Mouse (Mus musculus) liver, postnatal 0 days (tissue): ENCODE data around the gene Rdh9. TPM values are rescaled to one million over a fixed set of nuclear protein-coding genes. Genes with fewer than 3 reads are reported as not detected.
"Not testable (repeated sequence)": the region's sequence is repeated elsewhere in the genome, so short reads cannot be mapped to it uniquely, and the experiment has no call there.

Source experiments
- ATAC-seq: fragments of 200-750 bp; cut with Nextera tagmentation; 2 replicates; pipeline ENCODE4 v1.8.0; 2017; ENCODE audit warnings: mild to moderate bottlenecking, moderate library complexity
- DNase-seq: peaks from one replicate; pipeline ENCODE4 v3.0.0-alpha.2; 2016
- H3K27ac ChIP-seq: fragments of 300-500 bp; sonication (generic); 2 replicates; pipeline ENCODE4 v1.5.1; 2014; ENCODE audit warnings: antibody characterized with exemption, moderate library complexity, mild to moderate bottlenecking, low read depth
- H3K27me3 ChIP-seq: fragments of 300-500 bp; sonication (generic); 2 replicates; pipeline ENCODE4 v1.6.1; 2014; ENCODE audit warnings: low read length, control low read depth, mixed read lengths; ENCODE audit not compliant: insufficient read depth
- H3K36me3 ChIP-seq: fragments of 300-500 bp; sonication (generic); replicated peaks from 2 replicates; pipeline ENCODE4 v1.6.1; 2014; ENCODE audit warnings: mild to moderate bottlenecking, control low read depth, low read length, moderate library complexity, mixed read lengths; ENCODE audit not compliant: insufficient read depth
- H3K4me1 ChIP-seq: fragments of 300-500 bp; sonication (generic); 2 replicates; pipeline ENCODE4 v1.6.1; 2014; ENCODE audit warnings: antibody characterized with exemption, mild to moderate bottlenecking, control low read depth; ENCODE audit not compliant: insufficient read depth
- H3K4me2 ChIP-seq: fragments of 300-500 bp; sonication (generic); 2 replicates; pipeline ENCODE4 v1.6.1; 2014; ENCODE audit warnings: low read depth, mild to moderate bottlenecking, low read length, moderate library complexity, mixed read lengths
- H3K4me3 ChIP-seq: fragments of 300-500 bp; sonication (generic); 2 replicates; pipeline ENCODE4 v1.5.1; 2014; ENCODE audit warnings: low read depth, low read length
- H3K9ac ChIP-seq: fragments of 300-500 bp; sonication (generic); replicated peaks from 2 replicates; pipeline ENCODE4 v1.6.1; 2014; ENCODE audit warnings: mild to moderate bottlenecking, moderate library complexity
- H3K9me3 ChIP-seq: fragments of 300-500 bp; sonication (generic); 2 replicates; pipeline ENCODE4 v1.6.1; 2016; ENCODE audit warnings: mild to moderate bottlenecking, control low read depth, low read length, mixed read lengths
- CTCF ChIP-seq: sonication (generic); IDR thresholded peaks from 2 replicates; pipeline ENCODE4 v1.5.1; 2016; ENCODE audit warnings: antibody characterized with exemption, low read depth
- EP300 ChIP-seq: IDR thresholded peaks from 2 replicates; pipeline ENCODE4 v1.6.1; 2016; ENCODE audit warnings: antibody characterized with exemption, low read depth, mild to moderate bottlenecking
- WGBS: fragments of 180-500 bp; shearing (Covaris S2); extraction: QIAGEN DNeasy Blood & Tissue Kit; methylation state at CpG from one replicate; pipeline ENCODE4 v1.1.7; 2014; ENCODE audit not compliant: insufficient replicate concordance; 5-methylcytosine and 5-hydroxymethylcytosine counted together
- polyA plus RNA-seq: library from polyadenylated mRNA; unstranded; fragments of >200 nt; fragmentation: Nextera tagmentation; extraction: Ambion mirVana; gene quantifications from 2 replicates; pipeline ENCODE4 v1.2.1, GENCODE M21; 2015

The Rdh9 gene
- polyA plus RNA-seq, 1 experiment from 2014 or later: 15.7 TPM

DNA sequence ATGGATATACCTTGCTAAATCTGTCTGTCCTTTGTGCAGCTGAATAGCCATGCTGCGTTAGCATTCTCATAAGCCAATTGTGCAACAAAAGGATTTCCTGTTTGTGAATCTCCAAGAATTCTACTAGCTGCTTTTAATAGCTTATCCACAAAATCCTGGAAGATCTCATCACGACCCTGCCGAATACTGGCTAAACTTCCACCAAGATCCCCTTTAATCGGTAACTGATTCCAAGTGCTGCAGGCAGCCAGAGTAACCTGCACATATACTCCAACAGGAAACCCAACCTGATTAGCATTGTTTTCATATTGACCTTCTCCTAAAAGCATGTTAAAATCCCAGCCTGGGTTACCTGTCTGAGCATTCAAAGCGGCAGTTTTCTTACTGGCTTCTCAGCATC is 59.1 kb downstream of the Rdh9 start:
- no peak for ATAC-seq
- WGBS: 52% methylated on average over 5 of the region's 5 CpGs
- H3K4me2 ChIP-seq: no peak overlapping the region
- no peak overlapping the region for H3K4me3 ChIP-seq
- no peak for TF ChIP-seq CTCF
- no peak for TF ChIP-seq EP300
- no peaks in the 10 kb centered on the region for H3K27me3 ChIP-seq
- H3K36me3 ChIP-seq: no peaks in the 10 kb centered on the region
- H3K9me3 ChIP-seq: no peaks in the 10 kb centered on the region
- DNase-seq: no peak
- H3K27ac ChIP-seq: no peak overlapping the region
- H3K4me1 ChIP-seq: 0 out of 2 replicates have a peak, but pooled peaks cover 4% of the 10 kb centered on the region
- H3K9ac ChIP-seq: no peak overlapping the region

DNA sequence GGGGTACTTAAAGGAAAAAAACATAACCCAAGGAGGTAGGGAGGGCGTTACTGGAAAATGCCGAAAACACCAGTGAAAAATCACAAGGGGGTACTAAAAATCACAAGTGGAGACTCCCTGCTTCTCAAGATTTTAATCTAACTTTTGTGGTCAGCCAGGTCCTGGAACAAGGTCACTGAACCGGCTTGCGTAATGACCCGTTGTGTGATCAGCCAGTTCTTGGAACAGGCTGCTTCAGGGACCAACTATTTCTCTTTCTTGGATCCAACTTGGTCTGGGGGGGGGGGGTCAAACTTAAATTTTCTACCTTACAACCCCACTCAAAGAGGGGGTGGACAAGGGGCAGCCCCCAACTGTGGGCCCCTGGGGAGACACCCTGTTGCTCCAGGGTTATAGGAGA is 61.6 kb downstream of the Rdh9 start:
- H3K9ac ChIP-seq, H3K27ac ChIP-seq, DNase-seq, H3K4me2 ChIP-seq, H3K4me3 ChIP-seq, H3K27me3 ChIP-seq, H3K9me3 ChIP-seq, ATAC-seq, H3K36me3 ChIP-seq, H3K4me1 ChIP-seq: not testable (repeated sequence)
- WGBS: 76% methylated on average over 5 of the region's 5 CpGs

DNA sequence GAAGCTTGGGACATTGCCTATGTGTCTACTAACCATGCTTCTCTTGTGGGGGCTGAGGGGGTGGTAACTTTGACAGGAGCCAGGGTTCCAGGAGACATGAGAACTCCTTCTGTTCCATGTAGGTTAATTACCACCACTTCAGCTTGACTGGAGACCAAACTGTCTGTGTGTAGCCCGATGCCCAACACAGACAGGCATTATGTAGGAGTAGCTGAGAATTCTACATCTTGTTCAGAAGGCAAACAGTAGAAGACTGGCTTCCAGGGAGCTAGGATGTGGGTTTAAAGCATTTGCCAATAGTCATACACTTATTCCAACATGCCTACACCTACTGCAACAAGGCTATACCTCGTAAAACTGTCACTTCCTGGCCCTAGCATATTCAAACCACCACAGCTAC is 62.4 kb downstream of the Rdh9 start:
- no peaks in the 10 kb centered on the region for H3K27me3 ChIP-seq
- H3K4me1 ChIP-seq: 0 out of 2 replicates have a peak, but pooled peaks cover 4% of the 10 kb centered on the region
- H3K4me2 ChIP-seq: no peak overlapping the region
- no peak overlapping the region for H3K9ac ChIP-seq
- ATAC-seq (no peak), DNase-seq (no peak)
- WGBS: 68% methylated on average over 2 of the region's 2 CpGs
- TF ChIP-seq CTCF (no peak), EP300 (no peak)
- no peaks in the 10 kb centered on the region for H3K36me3 ChIP-seq
- no peak overlapping the region for H3K27ac ChIP-seq
- H3K4me3 ChIP-seq: no peak overlapping the region
- H3K9me3 ChIP-seq: no peaks in the 10 kb centered on the region

DNA sequence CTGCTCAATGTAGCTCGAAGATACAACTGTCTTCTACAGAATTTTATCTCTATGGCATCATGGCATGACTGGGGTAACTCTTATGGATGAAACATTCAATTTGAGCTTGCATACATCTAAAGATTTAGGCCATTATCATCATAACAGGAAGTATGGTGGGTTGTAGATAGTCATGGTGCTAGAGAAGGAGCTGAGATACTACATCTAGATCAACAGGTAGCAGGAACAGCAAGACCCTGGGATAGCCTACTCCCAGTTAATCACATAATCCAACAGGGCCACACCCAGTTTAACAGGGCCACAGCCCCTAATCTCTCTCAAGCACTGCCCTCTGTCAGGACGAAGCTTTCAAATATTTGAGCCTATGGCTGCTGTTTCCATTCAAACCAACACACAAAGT is 64.6 kb downstream of the Rdh9 start:
- Histone ChIP-seq H3K27me3 (no peaks in the 10 kb centered on the region), H3K9me3 (no peaks in the 10 kb centered on the region), H3K4me2 (no peak overlapping the region), H3K4me1 (no peaks in the 10 kb centered on the region), H3K36me3 (no peaks in the 10 kb centered on the region), H3K4me3 (no peak overlapping the region), H3K9ac (no peak overlapping the region), H3K27ac (no peak overlapping the region)
- ATAC-seq (no peak), DNase-seq (no peak)
- 59% methylated on average over 2 of the region's 2 CpGs for WGBS
- TF ChIP-seq CTCF (no peak), EP300 (no peak)

Other genes starting within 250 kb of the Rdh9 start
- not detected in 2 replicates for gene Nxph4, start 241.8 kb upstream of the Rdh9 start, polyA plus RNA-seq
- 44.7 and 49.2 TPM in 2 replicates for gene Lrp1, start 155.2 kb upstream of the Rdh9 start, polyA plus RNA-seq
- 11.3 and 13.0 TPM in 2 replicates for gene Stat6, start 133.4 kb upstream of the Rdh9 start, polyA plus RNA-seq
- gene Nemp1, start 109.5 kb upstream of the Rdh9 start, polyA plus RNA-seq: 5.6 and 6.3 TPM in 2 replicates
- gene Nab2, start 107.8 kb upstream of the Rdh9 start, polyA plus RNA-seq: 2.4 and 4.3 TPM in 2 replicates
- 0.07 TPM in 1 of 2 replicates, not detected in the other for gene Myo1a, start 71.2 kb upstream of the Rdh9 start, polyA plus RNA-seq
- gene Tac2, start 51.9 kb upstream of the Rdh9 start, polyA plus RNA-seq: 1.9 and 2.3 TPM in 2 replicates
- 1.0 and 1.1 TPM in 2 replicates for gene Zbtb39, start 36.8 kb upstream of the Rdh9 start, polyA plus RNA-seq
- 16.1 and 17.3 TPM in 2 replicates for gene Gpr182, start 24.7 kb upstream of the Rdh9 start, polyA plus RNA-seq
- gene Rdh1, start 16.7 kb upstream of the Rdh9 start, polyA plus RNA-seq: 0.20 TPM in 2 replicates
- gene Rdh16f1, start 16.6 kb upstream of the Rdh9 start, polyA plus RNA-seq: 0.69 TPM in 1 of 2 replicates, not detected in the other
- gene Rdh16, start 24.8 kb downstream of the Rdh9 start, polyA plus RNA-seq: 0.59 and 0.70 TPM in 2 replicates
- not detected in 2 replicates for gene Rdh19, start 73.5 kb downstream of the Rdh9 start, polyA plus RNA-seq
- 4.2 and 4.6 TPM in 2 replicates for gene Rdh16f2, start 90.1 kb downstream of the Rdh9 start, polyA plus RNA-seq
- gene Rdh7, start 112.4 kb downstream of the Rdh9 start, polyA plus RNA-seq: 345 and 356 TPM in 2 replicates
- gene Sdr9c7, start 122.1 kb downstream of the Rdh9 start, polyA plus RNA-seq: 0.05 TPM in 2 replicates
- gene Hsd17b6, start 231.2 kb downstream of the Rdh9 start, polyA plus RNA-seq: 29.5 and 32.4 TPM in 2 replicates
- 26.2 and 29.1 TPM in 2 replicates for gene Prim1, start 238.8 kb downstream of the Rdh9 start, polyA plus RNA-seq